Mouse (Mus musculus) skeletal muscle tissue, postnatal 0 days (tissue): ENCODE measurements around the gene Gm8300. TPM values are rescaled to one million over a fixed set of nuclear protein-coding genes. Genes with fewer than 3 reads are reported as not detected.

ENCODE experiments used
- polyA plus RNA-seq: library from polyadenylated mRNA; unstranded; fragments of >200 nt; fragmentation: Nextera tagmentation; extraction: Ambion mirVana; gene quantifications from 2 replicates; pipeline ENCODE4 v1.2.1, GENCODE M21; 2015

Gene Gm8300
- polyA plus RNA-seq, result not detected in 2 replicates

GRCm38 (mm10) chr12:87514016-87514415 lies at the start of gene Gm8300:
Gene Gm8300, plus strand, starts transcription at chr12:87514316.

DNA sequence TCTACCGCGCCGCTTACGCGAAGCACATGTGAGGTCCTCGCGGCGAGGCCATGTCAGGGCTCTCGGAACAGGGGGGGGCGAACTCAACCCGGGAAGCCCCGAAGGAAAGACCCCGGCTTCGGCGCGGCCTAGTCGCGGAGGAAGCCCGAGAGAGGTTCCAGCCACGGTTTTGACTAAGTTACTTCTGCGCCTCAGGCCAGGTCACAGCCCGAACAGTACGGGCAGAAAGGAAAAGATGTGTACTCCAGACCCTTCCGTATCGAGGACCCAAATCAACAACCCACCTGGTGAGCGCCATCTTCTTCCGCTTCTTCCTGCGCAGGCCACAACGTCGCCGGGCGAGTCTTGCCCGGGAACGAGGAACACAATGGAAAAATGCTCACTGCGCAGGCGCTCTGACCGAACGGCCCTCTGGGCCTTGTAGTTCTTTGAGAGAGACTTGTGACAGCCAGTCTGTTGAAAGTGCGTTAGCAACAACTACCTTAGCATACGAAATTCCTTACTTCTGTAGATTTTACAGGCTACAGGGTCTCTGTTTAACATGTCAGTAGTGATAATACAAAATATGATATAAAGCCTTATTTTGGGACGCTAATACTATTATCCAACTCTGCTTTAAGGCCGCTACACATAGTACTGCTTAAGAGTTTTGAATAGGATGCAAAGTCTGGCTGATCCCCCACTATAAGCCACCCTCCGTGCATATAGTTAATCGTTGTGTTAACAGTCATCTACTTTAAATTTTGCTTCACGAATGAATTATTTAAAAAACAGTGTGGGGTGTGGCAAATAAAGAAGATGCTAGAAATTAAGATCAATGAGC lies 41.9 kb upstream of the Gm8300 start, which contains the start of gene Snw1:
Gene Snw1 (minus strand): TSS at position 311 of the 823 bp plus-strand sequence.

GRCm38 (mm10) chr12:87494421-87494820 lies 19.7 kb upstream of the Gm8300 start, which contains the start of gene Gm5788:
Gene Gm5788, plus strand, starts transcription at chr12:87494721.

Other genes starting within 250 kb of the Gm8300 start
- gene Vipas39, start 248.1 kb upstream of the Gm8300 start, polyA plus RNA-seq, result 16.2 and 16.8 TPM in 2 replicates
- 109 and 114 TPM in 2 replicates for gene Ahsa1, start 247.8 kb upstream of the Gm8300 start, polyA plus RNA-seq
- gene Ism2, start 214.6 kb upstream of the Gm8300 start, polyA plus RNA-seq, result 0.08 and 0.43 TPM in 2 replicates
- 37.8 and 46.5 TPM in 2 replicates for gene Sptlc2, start 126.0 kb upstream of the Gm8300 start, polyA plus RNA-seq
- 274 and 297 TPM in 2 replicates for gene Slirp, start 70.4 kb upstream of the Gm8300 start, polyA plus RNA-seq
- gene Alkbh1, start 70.3 kb upstream of the Gm8300 start, polyA plus RNA-seq, result 18.5 and 22.6 TPM in 2 replicates
- gene Snw1, start 42.0 kb upstream of the Gm8300 start, polyA plus RNA-seq, result 68.7 and 70.2 TPM in 2 replicates
- not detected in 2 replicates for gene Gm5788, start 19.6 kb upstream of the Gm8300 start, polyA plus RNA-seq
- gene Oog1, start 88.4 kb downstream of the Gm8300 start, polyA plus RNA-seq, result not detected in 2 replicates
- gene Gm4027, start 104.6 kb downstream of the Gm8300 start, polyA plus RNA-seq, result not detected in 2 replicates
- gene Gm16381, start 130.3 kb downstream of the Gm8300 start, polyA plus RNA-seq, result not detected in 2 replicates